Mouse (Mus musculus) embryonic facial prominence, embryonic 13.5 days (tissue): ENCODE data around the gene Mpzl1. TPM values are rescaled to one million over a fixed set of nuclear protein-coding genes. Genes with fewer than 3 reads are reported as not detected.
A peak's percentile ranks its signal among the peaks of the same experiment; 100 is the strongest.

ENCODE experiments used
- ATAC-seq: fragments of 200-750 bp; cut with Nextera tagmentation; 2 replicates; pipeline ENCODE4 v1.8.0; 2017; ENCODE audit warnings: low read depth; ENCODE audit not compliant: insufficient number of reproducible peaks, insufficient read depth, low FRiP score, low TSS enrichment
- H3K27ac ChIP-seq: fragments of 300-500 bp; sonication (generic); 2 replicates; pipeline ENCODE4 v1.5.1; 2015; ENCODE audit warnings: moderate library complexity, mild to moderate bottlenecking, inconsistent platforms
- H3K27me3 ChIP-seq: fragments of 300-500 bp; sonication (generic); 2 replicates; pipeline ENCODE4 v1.6.1; 2015; ENCODE audit warnings: mild to moderate bottlenecking, inconsistent platforms
- H3K36me3 ChIP-seq: fragments of 300-500 bp; sonication (generic); 2 replicates; pipeline ENCODE4 v1.6.1; 2015; ENCODE audit warnings: mild to moderate bottlenecking, inconsistent platforms
- H3K4me1 ChIP-seq: fragments of 300-500 bp; sonication (generic); 2 replicates; pipeline ENCODE4 v1.6.1; 2015; ENCODE audit warnings: inconsistent platforms
- H3K4me2 ChIP-seq: fragments of 300-500 bp; sonication (generic); 2 replicates; pipeline ENCODE4 v1.6.1; 2015; ENCODE audit warnings: moderate library complexity, mild to moderate bottlenecking, inconsistent platforms
- H3K4me3 ChIP-seq: fragments of 300-500 bp; sonication (generic); 2 replicates; pipeline ENCODE4 v1.5.1; 2015; ENCODE audit warnings: mild to moderate bottlenecking, inconsistent platforms
- H3K9ac ChIP-seq: fragments of 300-500 bp; sonication (generic); 2 replicates; pipeline ENCODE4 v1.6.1; 2015; ENCODE audit warnings: mild to moderate bottlenecking, inconsistent platforms
- H3K9me3 ChIP-seq: fragments of 300-500 bp; sonication (generic); 2 replicates; pipeline ENCODE4 v1.6.1; 2016; ENCODE audit warnings: inconsistent platforms
- WGBS: fragments of 180-500 bp; shearing (Covaris S2); methylation state at CpG from one replicate; pipeline ENCODE4 v1.1.7; 2015; ENCODE audit warnings: mixed read lengths; 5-methylcytosine and 5-hydroxymethylcytosine counted together
- polyA plus RNA-seq: library from polyadenylated mRNA; unstranded; fragments of >200 nt; fragmentation: Nextera tagmentation; extraction: Ambion mirVana; gene quantifications from 2 replicates; pipeline ENCODE4 v1.2.1, GENCODE M21; 2015

Mpzl1 gene
- polyA plus RNA-seq, 1 experiment from 2014 or later, result 146 TPM

GRCm38 (mm10) chr1:165589280-165590048 is 44.9 kb downstream of the Mpzl1 start:
- peaks cover 38% of the 10 kb centered on the region for H3K36me3 ChIP-seq
- H3K9ac ChIP-seq, result no peak overlapping the region
- 32% methylated on average over 10 of the region's 10 CpGs for WGBS
- H3K9me3 ChIP-seq, result no peaks in the 10 kb centered on the region
- no peak overlapping the region for H3K4me2 ChIP-seq
- H3K27ac ChIP-seq, result peak overlapping the region; percentile 52
- H3K4me3 ChIP-seq, result no peak overlapping the region
- H3K27me3 ChIP-seq, result no peaks in the 10 kb centered on the region
- peaks cover 7% of the 10 kb centered on the region; the same call in 1 of the 2 replicates for H3K4me1 ChIP-seq
- no peak for ATAC-seq

- 25% methylated on average over 8 of the region's 8 CpGs for WGBS
- H3K27ac ChIP-seq, result no peak overlapping the region
- H3K4me1 ChIP-seq, result peaks cover 7% of the 10 kb centered on the region; the same call in 1 of the 2 replicates
These were observed 46.5 kb downstream of the Mpzl1 start for GRCm38 (mm10) chr1:165587845-165588244.

GRCm38 (mm10) chr1:165586366-165586765 is 48.0 kb downstream of the Mpzl1 start:
- no peak for ATAC-seq
- WGBS, result 86% methylated on average over 1 of the region's 1 CpGs

More at GRCm38 (mm10) chr1:165587845-165588244, 46.5 kb downstream of the Mpzl1 start:
- Histone ChIP-seq H3K9ac (no peak overlapping the region), H3K4me3 (no peak overlapping the region), H3K9me3 (no peaks in the 10 kb centered on the region), H3K36me3 (peaks cover 23% of the 10 kb centered on the region), H3K27me3 (no peaks in the 10 kb centered on the region), H3K4me2 (no peak overlapping the region)
- no peak for ATAC-seq

GRCm38 (mm10) chr1:165585389-165586104 is 48.8 kb downstream of the Mpzl1 start:
- no peaks in the 10 kb centered on the region for H3K9me3 ChIP-seq
- no peak overlapping the region for H3K9ac ChIP-seq
- no peak overlapping the region for H3K4me3 ChIP-seq
- H3K27me3 ChIP-seq, result no peaks in the 10 kb centered on the region
- H3K27ac ChIP-seq, result 0 out of 2 replicates have a peak overlapping the region, but pooled peaks have one; percentile 11
- H3K4me1 ChIP-seq, result peaks cover 7% of the 10 kb centered on the region; the same call in 1 of the 2 replicates
- peaks cover 3% of the 10 kb centered on the region for H3K36me3 ChIP-seq
- no peak overlapping the region for H3K4me2 ChIP-seq
- 62% methylated on average over 14 of the region's 14 CpGs for whole genome bisulfite sequencing
- no peak for ATAC-seq

More at GRCm38 (mm10) chr1:165586366-165586765, 48.0 kb downstream of the Mpzl1 start:
- Histone ChIP-seq H3K4me1 (peaks cover 7% of the 10 kb centered on the region; the same call in 1 of the 2 replicates), H3K4me2 (no peak overlapping the region), H3K27ac (no peak overlapping the region), H3K27me3 (no peaks in the 10 kb centered on the region), H3K4me3 (no peak overlapping the region), H3K36me3 (peaks cover 9% of the 10 kb centered on the region), H3K9ac (no peak overlapping the region), H3K9me3 (no peaks in the 10 kb centered on the region)

GRCm38 (mm10) chr1:165583529-165584184 is 50.7 kb downstream of the Mpzl1 start:
- no peaks in the 10 kb centered on the region for H3K36me3 ChIP-seq
- H3K9ac ChIP-seq, result no peak overlapping the region
- H3K4me3 ChIP-seq, result no peak overlapping the region
- no peaks in the 10 kb centered on the region for H3K9me3 ChIP-seq
- 36% methylated on average over 12 of the region's 12 CpGs for WGBS
- ATAC-seq, result no peak
- no peak overlapping the region for H3K27ac ChIP-seq
- no peaks in the 10 kb centered on the region for H3K27me3 ChIP-seq
- H3K4me1 ChIP-seq, result peaks cover 7% of the 10 kb centered on the region; the same call in 1 of the 2 replicates
- H3K4me2 ChIP-seq, result no peak overlapping the region

GRCm38 (mm10) chr1:165581255-165581654 is 53.1 kb downstream of the Mpzl1 start:
- no peak for ATAC-seq
- peaks cover 3% of the 10 kb centered on the region; the same call in 1 of the 2 replicates for H3K4me1 ChIP-seq
- no peak overlapping the region for H3K9ac ChIP-seq
- no peak overlapping the region for H3K4me3 ChIP-seq
- no peaks in the 10 kb centered on the region for H3K9me3 ChIP-seq
- no peaks in the 10 kb centered on the region for H3K36me3 ChIP-seq
- no peak overlapping the region for H3K4me2 ChIP-seq
- no peak overlapping the region for H3K27ac ChIP-seq
- H3K27me3 ChIP-seq, result no peaks in the 10 kb centered on the region
- 90% methylated on average over 3 of the region's 3 CpGs for WGBS

- Histone ChIP-seq H3K4me3 (no peak overlapping the region), H3K4me1 (no peaks in the 10 kb centered on the region), H3K4me2 (no peak overlapping the region), H3K27me3 (no peaks in the 10 kb centered on the region), H3K27ac (no peak overlapping the region), H3K9ac (no peak overlapping the region), H3K36me3 (no peaks in the 10 kb centered on the region), H3K9me3 (no peaks in the 10 kb centered on the region)
- ATAC-seq, result no peak
- 52% methylated on average over 5 of the region's 5 CpGs for WGBS
These were observed 55.0 kb downstream of the Mpzl1 start for GRCm38 (mm10) chr1:165579332-165579731.

GRCm38 (mm10) chr1:165576459-165577112 is 57.8 kb downstream of the Mpzl1 start:
- WGBS, result 81% methylated on average over 9 of the region's 9 CpGs
- H3K27me3 ChIP-seq, result no peaks in the 10 kb centered on the region
- no peaks in the 10 kb centered on the region for H3K4me1 ChIP-seq

GRCm38 (mm10) chr1:165576005-165576404 is 58.3 kb downstream of the Mpzl1 start:
- no peaks in the 10 kb centered on the region for H3K9me3 ChIP-seq
- no peak overlapping the region for H3K4me3 ChIP-seq
- H3K27me3 ChIP-seq, result no peaks in the 10 kb centered on the region
- H3K27ac ChIP-seq, result no peak overlapping the region
- no peak overlapping the region for H3K4me2 ChIP-seq
- no peaks in the 10 kb centered on the region for H3K4me1 ChIP-seq
- no peak overlapping the region for H3K9ac ChIP-seq
- H3K36me3 ChIP-seq, result no peaks in the 10 kb centered on the region
- no peak for ATAC-seq
- 80% methylated on average over 4 of the region's 4 CpGs for WGBS

More at GRCm38 (mm10) chr1:165576459-165577112, 57.8 kb downstream of the Mpzl1 start:
- no peaks in the 10 kb centered on the region for H3K36me3 ChIP-seq
- no peak for ATAC-seq
- no peak overlapping the region for H3K4me3 ChIP-seq
- H3K4me2 ChIP-seq, result no peak overlapping the region
- H3K9ac ChIP-seq, result no peak overlapping the region
- H3K27ac ChIP-seq, result no peak overlapping the region
- H3K9me3 ChIP-seq, result no peaks in the 10 kb centered on the region

- Histone ChIP-seq H3K4me2 (no peak overlapping the region), H3K9ac (no peak overlapping the region), H3K27me3 (no peaks in the 10 kb centered on the region), H3K4me1 (no peaks in the 10 kb centered on the region), H3K9me3 (no peaks in the 10 kb centered on the region), H3K4me3 (no peak overlapping the region), H3K27ac (no peak overlapping the region), H3K36me3 (no peaks in the 10 kb centered on the region)
- ATAC-seq, result no peak
- 63% methylated on average over 7 of the region's 7 CpGs for WGBS
These were observed 66.9 kb downstream of the Mpzl1 start for GRCm38 (mm10) chr1:165567466-165567865.

GRCm38 (mm10) chr1:165565283-165565682 is 69.1 kb downstream of the Mpzl1 start:
- ATAC-seq, result no peak
- no peak overlapping the region for H3K4me3 ChIP-seq
- H3K9ac ChIP-seq, result no peak overlapping the region
- H3K36me3 ChIP-seq, result no peaks in the 10 kb centered on the region
- H3K4me2 ChIP-seq, result no peak overlapping the region
- no peaks in the 10 kb centered on the region for H3K27me3 ChIP-seq
- no peaks in the 10 kb centered on the region for H3K9me3 ChIP-seq
- 93% methylated on average over 4 of the region's 4 CpGs for WGBS
- H3K27ac ChIP-seq, result no peak overlapping the region
- H3K4me1 ChIP-seq, result no peaks in the 10 kb centered on the region
